Mouse (Mus musculus) CH12.LX (cell line): ENCODE results near the gene Rogdi. TPM values are rescaled to one million over a fixed set of nuclear protein-coding genes. Genes with fewer than 3 reads are reported as not detected.
A peak's percentile ranks its signal among the peaks of the same experiment; 100 is the strongest.

Experiments used
- DNase-seq: peaks from one replicate; pipeline ENCODE4 v3.0.0-alpha.2; 2013; ENCODE audit errors: extremely low read depth
- H3K27ac ChIP-seq: 2 replicates; pipeline ENCODE4 v1.5.1; 2012; ENCODE audit warnings: low read depth, mild to moderate bottlenecking, control low read depth, moderate library complexity; ENCODE audit not compliant: insufficient read depth
- H3K27me3 ChIP-seq: replicated peaks from 2 replicates; pipeline ENCODE3; 2012; ENCODE audit warnings: inconsistent platforms
- H3K36me3 ChIP-seq, 2 experiments: replicated peaks in 1 of 2; 2 replicates each; pipeline versions ENCODE3 to v1.6.1; 2012; ENCODE audit warnings: inconsistent platforms in 1 of 2, low read length in 1 of 2, mild to moderate bottlenecking in 1 of 2, mixed read lengths in 1 of 2, moderate library complexity in 1 of 2; ENCODE audit not compliant: control insufficient read depth in 1 of 2, insufficient read depth in 1 of 2
- H3K4me1 ChIP-seq, 2 experiments: 2 replicates each; pipeline ENCODE4 v1.6.1; 2012; ENCODE audit warnings: inconsistent platforms in 1 of 2, moderate library complexity in 1 of 2; ENCODE audit not compliant: insufficient read depth in 2 of 2, control insufficient read depth in 1 of 2
- H3K4me2 ChIP-seq: 2 replicates; pipeline ENCODE4 v1.6.1; 2012; ENCODE audit warnings: low read depth, mild to moderate bottlenecking, control low read depth; ENCODE audit not compliant: poor library complexity, insufficient read depth, severe bottlenecking
- H3K4me3 ChIP-seq, 3 experiments: fragments of 150-350 bp in 1 of 3; sonication (generic) in 1 of 3; replicated peaks in 1 of 3; 2 replicates each; pipeline versions ENCODE3 to v1.5.1; 2011 to 2012; ENCODE audit warnings: low read depth in 2 of 3, low read length in 2 of 3, mild to moderate bottlenecking in 2 of 3, moderate library complexity in 2 of 3, control low read depth in 1 of 3, improper control_type of control experiment in 1 of 3, inconsistent platforms in 1 of 3, mixed read lengths in 1 of 3; ENCODE audit not compliant: poor library complexity in 1 of 3
- H3K79me2 ChIP-seq: replicated peaks from 2 replicates; pipeline ENCODE4 v1.6.1; 2012; ENCODE audit warnings: mild to moderate bottlenecking, moderate library complexity; ENCODE audit not compliant: control insufficient read depth, poor library complexity, insufficient read depth, severe bottlenecking; ENCODE audit errors: extremely low read depth
- H3K9ac ChIP-seq: 2 replicates; pipeline ENCODE4 v1.6.1; 2012; ENCODE audit warnings: low read depth, mild to moderate bottlenecking, control low read depth, moderate library complexity; ENCODE audit not compliant: insufficient read depth
- H3K9me3 ChIP-seq: replicated peaks from 2 replicates; pipeline ENCODE3; 2012; ENCODE audit warnings: low read length, inconsistent platforms, mixed read lengths
- BHLHE40 ChIP-seq: IDR thresholded peaks from 2 replicates; pipeline ENCODE4 v1.6.1; 2011; ENCODE audit warnings: mild to moderate bottlenecking, low read depth, low read length, improper control_type of control experiment
- EP300 ChIP-seq: IDR thresholded peaks from 2 replicates; pipeline ENCODE4 v1.6.1; 2011; ENCODE audit warnings: low read length, improper control_type of control experiment
- ETS1 ChIP-seq: conservative IDR thresholded peaks from 2 replicates; pipeline ENCODE4 v1.6.1; 2012; ENCODE audit warnings: low read depth, mild to moderate bottlenecking, inconsistent platforms, low read length, improper control_type of control experiment, moderate library complexity
- GABPA ChIP-seq: IDR thresholded peaks from 2 replicates; pipeline ENCODE4 v1.6.1; 2012; ENCODE audit warnings: low read depth, low read length, improper control_type of control experiment, inconsistent platforms; ENCODE audit not compliant: insufficient replicate concordance
- HCFC1 ChIP-seq: IDR thresholded peaks from 2 replicates; pipeline ENCODE4 v1.6.1; 2012; ENCODE audit warnings: low read depth, mild to moderate bottlenecking, inconsistent platforms, low read length, improper control_type of control experiment
- IRF4 ChIP-seq: IDR thresholded peaks from 2 replicates; pipeline ENCODE4 v1.6.1; 2014; ENCODE audit warnings: low read depth, mild to moderate bottlenecking, inconsistent platforms, low read length, improper control_type of control experiment
- JUN ChIP-seq: IDR thresholded peaks from 2 replicates; pipeline ENCODE4 v1.6.1; 2011; ENCODE audit warnings: low read depth, mild to moderate bottlenecking, low read length, improper control_type of control experiment, moderate library complexity; ENCODE audit not compliant: insufficient read depth
- MAFK ChIP-seq: IDR thresholded peaks from 2 replicates; pipeline ENCODE4 v1.6.1; 2011; ENCODE audit warnings: low read length, improper control_type of control experiment; ENCODE audit not compliant: insufficient replicate concordance
- MAZ ChIP-seq: IDR thresholded peaks from 2 replicates; pipeline ENCODE4 v1.6.1; 2012; ENCODE audit warnings: low read depth, mild to moderate bottlenecking, inconsistent platforms, low read length, improper control_type of control experiment, moderate library complexity
- MEF2A ChIP-seq: IDR thresholded peaks from 2 replicates; pipeline ENCODE4 v1.6.1; 2014; ENCODE audit warnings: low read depth, mild to moderate bottlenecking, inconsistent platforms, low read length, improper control_type of control experiment, borderline replicate concordance
- MXI1 ChIP-seq: IDR thresholded peaks from 2 replicates; pipeline ENCODE4 v1.6.1; 2011; ENCODE audit warnings: mild to moderate bottlenecking, low read depth, low read length, improper control_type of control experiment
- MYC ChIP-seq: IDR thresholded peaks from 2 replicates; pipeline ENCODE4 v1.6.1; 2011; ENCODE audit warnings: low read depth, mild to moderate bottlenecking, improper control_type of control experiment, low read length
- POLR2AphosphoS2 ChIP-seq: IDR thresholded peaks from 2 replicates; pipeline ENCODE4 v1.6.1; 2011; ENCODE audit warnings: low read depth, low read length, improper control_type of control experiment
- RAD21 ChIP-seq: IDR thresholded peaks from 2 replicates; pipeline ENCODE4 v1.6.1; 2011; ENCODE audit warnings: low read depth, mild to moderate bottlenecking, low read length, improper control_type of control experiment, moderate library complexity
- SIN3A ChIP-seq: IDR thresholded peaks from 2 replicates; pipeline ENCODE4 v1.6.1; 2012; ENCODE audit warnings: low read length, improper control_type of control experiment, inconsistent platforms
- SMC3 ChIP-seq: IDR thresholded peaks from 2 replicates; pipeline ENCODE4 v1.6.1; 2011; ENCODE audit warnings: low read depth, low read length, improper control_type of control experiment
- UBTF ChIP-seq: IDR thresholded peaks from 2 replicates; pipeline ENCODE4 v1.6.1; 2012; ENCODE audit warnings: low read depth, mild to moderate bottlenecking, inconsistent platforms, low read length, improper control_type of control experiment, moderate library complexity
- USF2 ChIP-seq: conservative IDR thresholded peaks from 2 replicates; pipeline ENCODE4 v1.6.1; 2011; ENCODE audit warnings: low read depth, low read length, improper control_type of control experiment
- ZKSCAN1 ChIP-seq: IDR thresholded peaks from 2 replicates; pipeline ENCODE4 v1.6.1; 2012; ENCODE audit warnings: low read depth, inconsistent platforms, low read length, improper control_type of control experiment, borderline replicate concordance
- ZNF384 ChIP-seq: IDR thresholded peaks from 2 replicates; pipeline ENCODE4 v1.6.1; 2012; ENCODE audit warnings: low read depth, low read length, improper control_type of control experiment, inconsistent platforms
- dilution Hi-C: fragments of 300-500 bp; cut with MboI; formaldehyde crosslinking; loops from 2 replicates; pipeline ENCODE4 v1.14.3; 2020; ENCODE audit warnings: low sequenced_read_pairs; ENCODE audit not compliant: extremely low pct_unique_long_range_greater_than_20kb, extremely low pct_ligation_motif_present
- in situ Hi-C: fragments of 300-500 bp; cut with MboI; formaldehyde crosslinking; loops from 3 replicates; pipeline ENCODE4 v1.14.3; 2019; ENCODE audit warnings: low sequenced_read_pairs, low pct_ligation_motif_present, low pct_unique_long_range_greater_than_20kb, mixed read lengths
- polyA plus RNA-seq: library from polyadenylated mRNA; unstranded; fragments of >175 nt; gene quantifications from 2 replicates; pipeline ENCODE4 v1.2.1, GENCODE M21; 2012; ENCODE audit warnings: low read depth; ENCODE audit not compliant: insufficient read length
- total RNA-seq, 2 experiments: library from RNA; depleted of rRNA; stranded (reverse); fragments of 300-350 nt in 1 of 2; fragments of >200 nt in 1 of 2; gene quantifications; 2 replicates each; pipeline ENCODE4 v1.2.3; 2012 to 2014

Gene Rogdi
- total and polyA plus RNA-seq, 3 experiments, result 25.1 to 121 (median 33.4) TPM

DNA sequence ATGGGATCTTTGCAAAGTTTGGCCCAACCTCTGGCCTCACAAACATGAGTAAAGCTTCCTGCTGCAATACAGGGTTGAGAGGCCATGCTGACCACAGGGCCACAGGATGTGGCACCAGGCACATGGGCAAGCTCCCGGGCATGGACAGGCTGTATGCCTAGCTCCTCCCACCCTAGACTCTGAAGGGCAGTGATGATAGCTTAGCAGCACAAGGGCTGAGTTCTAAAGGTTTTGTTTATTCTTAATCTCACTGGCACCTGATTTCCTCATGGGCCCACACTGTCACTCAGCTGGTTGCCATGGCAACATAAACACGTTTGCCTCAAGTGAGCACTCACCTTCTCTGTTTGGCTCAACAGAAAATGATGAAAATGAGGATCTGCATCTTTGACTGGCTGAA, 16.5 kb upstream of the Rogdi start:
- no peaks in the 10 kb centered on the region for H3K9me3 ChIP-seq
- dilution Hi-C loops, result no loop called here
- H3K4me1 ChIP-seq, result peaks cover 0 to 4% of the 10 kb centered on the region in 2 experiments; a peak in 2 of 4 replicates
- peak; percentile 47 for DNase-seq
- in situ Hi-C loops, result no loop called here
- TF ChIP-seq MYC (no peak), MXI1 (0 out of 2 replicates have a peak, but pooled peaks have one; percentile 50), HCFC1 (no peak), BHLHE40 (no peak), IRF4 (no peak), SIN3A (no peak), ZKSCAN1 (no peak)
- no peak overlapping the region for H3K9ac ChIP-seq
- H3K27me3 ChIP-seq, result no peaks in the 10 kb centered on the region
- H3K27ac ChIP-seq, result no peak overlapping the region
- no peak overlapping the region for H3K4me3 ChIP-seq
- H3K36me3 ChIP-seq, result peaks cover 89 to 99% of the 10 kb centered on the region in 2 experiments
- H3K4me2 ChIP-seq, result no peak overlapping the region
- H3K79me2 ChIP-seq, result no peaks in the 10 kb centered on the region; the same call in 1 of the 2 replicates

- Histone ChIP-seq H3K36me3 (peaks cover 85 to 98% of the 10 kb centered on the region in 2 experiments), H3K4me3 (no peak overlapping the region), H3K4me2 (no peak overlapping the region), H3K79me2 (no peaks in the 10 kb centered on the region), H3K4me1 (no peaks in the 10 kb centered on the region), H3K27me3 (no peaks in the 10 kb centered on the region), H3K9me3 (no peaks in the 10 kb centered on the region), H3K9ac (no peak overlapping the region), H3K27ac (no peak overlapping the region)
- DNase-seq, result no peak
- no peak for TF ChIP-seq UBTF
- no peak for TF ChIP-seq JUN
- TF ChIP-seq GABPA, result no peak
- in situ Hi-C loops, result no loop called here
- dilution Hi-C loops, result no loop called here
Measured at GRCm38 (mm10) chr16:5024021-5024420, 10.7 kb upstream of the Rogdi start.

DNA sequence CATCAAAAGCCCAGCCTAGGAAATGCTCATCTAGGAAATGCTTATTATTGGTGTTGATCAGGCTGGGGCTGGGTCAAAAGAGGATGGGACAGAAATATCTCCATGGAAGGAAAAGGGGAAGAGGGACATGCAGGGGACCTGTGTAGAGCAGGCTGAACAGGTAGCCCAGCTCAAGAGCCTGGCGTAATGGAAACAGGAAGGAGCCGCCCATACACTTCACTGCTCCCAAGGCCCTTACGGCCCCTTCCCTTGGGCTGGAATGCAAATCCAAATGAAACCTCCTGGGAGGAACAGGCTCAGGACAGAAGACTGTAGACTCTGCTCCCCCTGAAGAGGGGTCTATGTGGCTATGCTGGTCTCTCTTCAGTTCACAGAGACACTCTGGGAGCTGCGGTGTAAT, 1.2 kb upstream of the Rogdi start:
- H3K9me3 ChIP-seq, result no peaks in the 10 kb centered on the region
- no peak for TF ChIP-seq ZNF384
- no peak for TF ChIP-seq ETS1
- no peak for TF ChIP-seq MAZ
- TF ChIP-seq MAFK, result no peak
- no peak for TF ChIP-seq IRF4
- no peak for TF ChIP-seq POLR2AphosphoS2
- TF ChIP-seq GABPA, result no peak
- TF ChIP-seq SMC3, result no peak
- no peak for TF ChIP-seq EP300
- no peak for TF ChIP-seq MEF2A
- TF ChIP-seq USF2, result no peak
- TF ChIP-seq RAD21, result no peak
- TF ChIP-seq SIN3A, result no peak
- in situ Hi-C loops (no loop called here), dilution Hi-C loops (no loop called here)
- no peaks in the 10 kb centered on the region for H3K27me3 ChIP-seq
- no peak overlapping the region for H3K4me3 ChIP-seq
- no peak overlapping the region for H3K4me2 ChIP-seq
- peaks cover 19 to 48% of the 10 kb centered on the region in 2 experiments for H3K4me1 ChIP-seq
- H3K9ac ChIP-seq, result no peak overlapping the region
- H3K27ac ChIP-seq, result no peak overlapping the region
- H3K79me2 ChIP-seq, result no peaks in the 10 kb centered on the region
- H3K36me3 ChIP-seq, result peaks cover 49 to 68% of the 10 kb centered on the region in 2 experiments
- peak; percentile 40 for DNase-seq
